ENCODE assay signal across 8 mouse cellular contexts in the genomic region with DNA sequence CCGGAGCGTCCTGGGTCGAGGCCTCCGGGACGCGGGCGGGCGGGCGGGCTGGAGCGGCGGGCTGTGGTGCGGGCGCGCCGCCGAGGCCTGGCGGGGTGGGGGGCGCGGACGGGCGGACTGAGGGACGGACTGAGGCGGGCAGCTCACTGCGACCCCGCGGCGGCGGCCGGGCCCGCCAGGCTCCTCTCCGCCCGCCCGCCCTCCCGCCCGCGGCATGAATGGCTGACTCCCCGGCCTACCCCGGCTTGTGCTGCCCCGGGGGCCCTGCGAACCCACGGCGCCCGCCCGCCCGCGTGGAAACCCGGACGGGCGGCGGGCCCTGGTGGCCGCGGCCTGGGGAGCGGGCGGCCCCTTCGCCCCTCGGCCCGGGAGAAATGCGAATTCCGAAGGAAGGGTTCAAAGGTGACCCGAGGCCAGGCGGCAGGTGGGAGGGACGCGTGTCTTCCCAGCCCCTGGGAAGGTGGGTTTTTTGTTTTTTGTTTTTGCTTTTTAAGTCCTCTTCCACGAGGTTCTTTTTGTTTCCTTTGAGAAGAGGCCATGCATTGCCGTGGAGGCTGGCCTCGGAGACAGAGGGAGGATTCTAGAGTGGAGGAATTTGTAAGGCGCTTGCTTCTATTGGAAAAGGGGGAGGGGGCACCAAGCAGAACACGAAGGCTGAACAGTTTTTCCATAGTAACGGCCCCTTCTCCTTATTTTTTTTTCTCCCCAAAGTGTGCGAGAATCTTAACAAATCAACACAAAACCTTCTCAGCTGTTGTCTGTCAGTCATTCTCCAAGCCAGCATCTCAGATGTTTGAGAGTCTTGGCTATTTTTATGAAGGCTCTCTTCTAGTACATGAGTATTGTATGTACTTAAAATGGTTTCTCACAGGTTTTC. TPM values are rescaled to one million over a fixed set of nuclear protein-coding genes. Genes with fewer than 3 reads are reported as not detected.
A peak's percentile ranks its signal among the peaks of the same experiment; 100 is the strongest.
DNase-seq lines count a peak whose midpoint lies in the region; ATAC-seq and TF ChIP-seq lines count a peak whose summit lies in the region.

No protein-coding gene starts in this region.

- peak overlapping the region; percentile 96 for H3K4me3 ChIP-seq in forebrain, embryonic 11.5 days (ENCODE audit: low read depth, low read length)
- peak overlapping the region; percentile 91 for H3K4me3 ChIP-seq in kidney, adult 2 months (ENCODE audit: insufficient read depth, low read depth, low read length)
- H3K4me3 ChIP-seq in midbrain, embryonic 10.5 days, result peak overlapping the region; percentile 71

- H3K36me3 ChIP-seq in forebrain, embryonic 11.5 days (ENCODE audit: control insufficient read depth, insufficient read depth, low read length), result no peaks in the 10 kb centered on the region
- H3K36me3 ChIP-seq in kidney, adult 2 months (ENCODE audit: control insufficient read depth, insufficient read depth, low read length), result no peaks in the 10 kb centered on the region
- peaks cover 29% of the 10 kb centered on the region for H3K36me3 ChIP-seq in midbrain, embryonic 10.5 days

- H3K4me2 ChIP-seq in forebrain, embryonic 11.5 days (ENCODE audit: low read depth, low read length, severe bottlenecking), result peak overlapping the region; percentile 60

- H3K9ac ChIP-seq in forebrain, embryonic 11.5 days (ENCODE audit: low read length), result peak overlapping the region; percentile 98

- no peaks in the 10 kb centered on the region; the same call in 1 of the 2 replicates for H3K27me3 ChIP-seq in forebrain, embryonic 11.5 days (ENCODE audit: control insufficient read depth, insufficient read depth, low read length)
- H3K27me3 ChIP-seq in kidney, adult 2 months (replicated peaks; ENCODE audit: control insufficient read depth, insufficient read depth, low read length), result no peaks in the 10 kb centered on the region
- H3K27me3 ChIP-seq in midbrain, embryonic 10.5 days (ENCODE audit: low read depth, poor library complexity, severe bottlenecking), result no peaks in the 10 kb centered on the region

- no peak for TF ChIP-seq POLR2A in kidney, adult 2 months (IDR thresholded peaks at IDR 0.05; ENCODE audit: low read depth, low read length)

- TF ChIP-seq CTCF in kidney, adult 2 months (conservative IDR thresholded peaks at IDR 0.05; ENCODE audit: insufficient read depth, insufficient read length, low read depth, low read length), result no peak

- H3K9me3 ChIP-seq in forebrain, embryonic 11.5 days (ENCODE audit: control insufficient read depth, low read length), result no peaks in the 10 kb centered on the region
- no peaks in the 10 kb centered on the region for H3K9me3 ChIP-seq in midbrain, embryonic 10.5 days (replicated peaks)

- WGBS in forebrain, embryonic 11.5 days, result under 1% methylated on average over 39 of the region's 70 CpGs
- WGBS in kidney, adult 2 months, result under 1% methylated on average over 64 of the region's 70 CpGs
- under 1% methylated on average over 47 of the region's 70 CpGs for WGBS in midbrain, embryonic 10.5 days

- H3K4me1 ChIP-seq in forebrain, embryonic 11.5 days (replicated peaks; ENCODE audit: control insufficient read depth, insufficient read depth, low read length), result peaks cover 4% of the 10 kb centered on the region; the same call in 1 of the 2 replicates
- H3K4me1 ChIP-seq in kidney, adult 2 months (ENCODE audit: control insufficient read depth, insufficient read depth, low read length), result peaks cover 6% of the 10 kb centered on the region; the same call in 1 of the 2 replicates
- H3K4me1 ChIP-seq in midbrain, embryonic 10.5 days, result peaks cover 21% of the 10 kb centered on the region

- peak overlapping the region; percentile 86 for H3K27ac ChIP-seq in forebrain, embryonic 11.5 days (ENCODE audit: low read depth, low read length)
- H3K27ac ChIP-seq in kidney, adult 2 months (ENCODE audit: insufficient read depth, low read depth, low read length), result 0 out of 2 replicates have a peak overlapping the region, but pooled peaks have one; percentile 50
- H3K27ac ChIP-seq in midbrain, embryonic 10.5 days (replicated peaks), result peak overlapping the region; percentile 98

- peak; percentile 72 for ATAC-seq in forebrain, embryonic 11.5 days (replicated peaks; ENCODE audit: low FRiP score)

- peak; percentile 18 for DNase-seq in cerebellum, adult 11 months
- DNase-seq in cerebellum, postnatal 10 days, result no peak
- peak; percentile 7 to 10 for DNase-seq in thymus, adult 18-20 months
- DNase-seq in thymus, postnatal 25 days, result no peak
- DNase-seq in forebrain, embryonic 11.5 days (ENCODE audit: low spot score), result no peak
- DNase-seq in kidney, adult 2 months, result peak; percentile 40
- peak; percentile 50 for DNase-seq in midbrain, embryonic 10.5 days (ENCODE audit: low spot score)
- peak; percentile 67 for DNase-seq in testis, postnatal 14 days (ENCODE audit: low spot score)

RNA-seq across cellular contexts. Expression of gene Fxr1, which starts 0.9 kb away (rescaled TPM):
- 69.3 and 73.5 TPM in 2 replicates for polyA plus RNA-seq in forebrain, embryonic 11.5 days (2014; fragmentation: Nextera tagmentation; extraction: Ambion mirVana)
- polyA plus RNA-seq in kidney, adult 2 months (2012; rRNA removed), result 11.4 and 18.0 TPM in 2 replicates
- polyA plus RNA-seq in midbrain, embryonic 10.5 days (2016; fragmentation: Nextera tagmentation; extraction: Ambion mirVana), result 49.2 and 55.3 TPM in 2 replicates

Comparison
In these comparisons a context has a peak if more than half of its experiments do, and no peak if none do; other contexts are left out.
1. DNase-seq: peak in cerebellum, adult 11 months (single experiment), thymus, adult 18-20 months (2 of 2), kidney, adult 2 months (single experiment), midbrain, embryonic 10.5 days (single experiment) and testis, postnatal 14 days (single experiment); none in cerebellum, postnatal 10 days (0 of 2), thymus, postnatal 25 days (single experiment) and forebrain, embryonic 11.5 days (single experiment).
2. Peak in every context shown above with its lines, with median percentiles within 50 percentile points of each other: H3K27ac ChIP-seq and H3K4me3 ChIP-seq.